Mouse (Mus musculus): Measurements from ENCODE around the gene Tmcc3. TPM values are rescaled to one million over a fixed set of nuclear protein-coding genes. Genes with fewer than 3 reads are reported as not detected.

The Tmcc3 gene
- polyA plus RNA-seq, 1 experiment from 2014 or later = 20.8 TPM

DNA sequence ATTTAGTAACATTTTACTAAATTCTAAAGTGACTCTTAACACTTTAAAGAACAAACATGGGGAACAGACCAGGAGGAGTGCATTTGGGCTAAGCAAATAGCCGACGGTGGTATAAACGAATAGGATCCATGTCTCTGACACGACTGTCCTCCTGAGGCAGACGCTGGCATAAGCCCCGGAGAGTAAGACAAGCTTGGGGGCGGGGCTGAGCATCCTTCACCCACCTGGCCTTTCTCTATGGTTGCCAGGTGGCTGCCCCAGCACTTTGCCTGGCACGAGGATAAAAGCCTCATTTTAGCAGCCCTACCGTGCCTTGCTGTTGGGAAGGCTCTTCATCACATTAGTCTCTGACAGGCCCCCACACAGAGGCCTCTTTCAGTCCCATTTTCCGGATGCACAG is 35.5 kb downstream of the Tmcc3 start:
- 59% methylated on average over 10 of the region's 10 CpGs for WGBS
- ATAC-seq (ENCODE audit: low FRiP score, low TSS enrichment) (no peak), DNase-seq (ENCODE audit: low spot score) (no peak)
- Histone ChIP-seq H3K9me3 (ENCODE audit: control insufficient read depth, low read length) (no peaks in the 10 kb centered on the region), H3K4me1 (replicated peaks; ENCODE audit: control insufficient read depth, insufficient read depth) (no peaks in the 10 kb centered on the region), H3K9ac (ENCODE audit: low read length) (no peak overlapping the region), H3K36me3 (ENCODE audit: control insufficient read depth, insufficient read depth, low read length) (no peaks in the 10 kb centered on the region), H3K4me2 (replicated peaks; ENCODE audit: low read depth) (no peak overlapping the region), H3K27me3 (ENCODE audit: control insufficient read depth, insufficient read depth, low read length) (no peaks in the 10 kb centered on the region), H3K4me3 (ENCODE audit: low read depth, low read length) (no peak overlapping the region), H3K27ac (replicated peaks) (no peak overlapping the region)
- TF ChIP-seq CTCF (IDR thresholded peaks at IDR 0.05; ENCODE audit: low read depth) (no peak), EP300 (optimal IDR thresholded peaks at IDR 0.05) (no peak)

- H3K36me3 ChIP-seq (ENCODE audit: control insufficient read depth, insufficient read depth, low read length) = no peaks in the 10 kb centered on the region
- 94% methylated on average over 10 of the region's 10 CpGs for WGBS
- no peak for DNase-seq (ENCODE audit: low spot score)
Measured at GRCm38 (mm10) chr10:94347959-94348358, 36.2 kb downstream of the Tmcc3 start.

GRCm38 (mm10) chr10:94350207-94350606 is 38.5 kb downstream of the Tmcc3 start:
- no peaks in the 10 kb centered on the region for H3K36me3 ChIP-seq (ENCODE audit: control insufficient read depth, insufficient read depth, low read length)
- DNase-seq (ENCODE audit: low spot score) (no peak), ATAC-seq (ENCODE audit: low FRiP score, low TSS enrichment) (no peak)
- no peaks in the 10 kb centered on the region for H3K27me3 ChIP-seq (ENCODE audit: control insufficient read depth, insufficient read depth, low read length)
- WGBS = 74% methylated on average over 5 of the region's 5 CpGs
- no peak for TF ChIP-seq EP300 (optimal IDR thresholded peaks at IDR 0.05)
- TF ChIP-seq CTCF (IDR thresholded peaks at IDR 0.05; ENCODE audit: low read depth) = no peak
- no peaks in the 10 kb centered on the region for H3K9me3 ChIP-seq (ENCODE audit: control insufficient read depth, low read length)
- H3K4me2 ChIP-seq (replicated peaks; ENCODE audit: low read depth) = no peak overlapping the region
- H3K27ac ChIP-seq (replicated peaks) = no peak overlapping the region
- H3K4me3 ChIP-seq (ENCODE audit: low read depth, low read length) = no peak overlapping the region
- H3K9ac ChIP-seq (ENCODE audit: low read length) = no peak overlapping the region
- no peaks in the 10 kb centered on the region for H3K4me1 ChIP-seq (replicated peaks; ENCODE audit: control insufficient read depth, insufficient read depth)

More at GRCm38 (mm10) chr10:94347959-94348358, 36.2 kb downstream of the Tmcc3 start:
- Histone ChIP-seq H3K4me3 (ENCODE audit: low read depth, low read length) (no peak overlapping the region), H3K9me3 (ENCODE audit: control insufficient read depth, low read length) (no peaks in the 10 kb centered on the region), H3K27me3 (ENCODE audit: control insufficient read depth, insufficient read depth, low read length) (no peaks in the 10 kb centered on the region), H3K27ac (replicated peaks) (no peak overlapping the region), H3K4me2 (replicated peaks; ENCODE audit: low read depth) (no peak overlapping the region), H3K4me1 (replicated peaks; ENCODE audit: control insufficient read depth, insufficient read depth) (no peaks in the 10 kb centered on the region), H3K9ac (ENCODE audit: low read length) (no peak overlapping the region)
- no peak for TF ChIP-seq CTCF (IDR thresholded peaks at IDR 0.05; ENCODE audit: low read depth)
- no peak for TF ChIP-seq EP300 (optimal IDR thresholded peaks at IDR 0.05)
- ATAC-seq (ENCODE audit: low FRiP score, low TSS enrichment) = no peak

GRCm38 (mm10) chr10:94350896-94351661 is 39.3 kb downstream of the Tmcc3 start:
- Histone ChIP-seq H3K4me2 (replicated peaks; ENCODE audit: low read depth) (no peak overlapping the region), H3K4me1 (replicated peaks; ENCODE audit: control insufficient read depth, insufficient read depth) (no peaks in the 10 kb centered on the region), H3K9me3 (ENCODE audit: control insufficient read depth, low read length) (no peaks in the 10 kb centered on the region), H3K9ac (ENCODE audit: low read length) (no peak overlapping the region), H3K27me3 (ENCODE audit: control insufficient read depth, insufficient read depth, low read length) (no peaks in the 10 kb centered on the region), H3K27ac (replicated peaks) (no peak overlapping the region), H3K4me3 (ENCODE audit: low read depth, low read length) (no peak overlapping the region), H3K36me3 (ENCODE audit: control insufficient read depth, insufficient read depth, low read length) (no peaks in the 10 kb centered on the region)
- ATAC-seq (ENCODE audit: low FRiP score, low TSS enrichment) (no peak), DNase-seq (ENCODE audit: low spot score) (no peak)
- WGBS = 65% methylated on average over 11 of the region's 11 CpGs
- TF ChIP-seq EP300 (optimal IDR thresholded peaks at IDR 0.05) (no peak), CTCF (IDR thresholded peaks at IDR 0.05; ENCODE audit: low read depth) (no peak)

- Histone ChIP-seq H3K9me3 (ENCODE audit: control insufficient read depth, low read length) (no peaks in the 10 kb centered on the region), H3K4me3 (ENCODE audit: low read depth, low read length) (no peak overlapping the region), H3K27ac (replicated peaks) (no peak overlapping the region), H3K4me2 (replicated peaks; ENCODE audit: low read depth) (no peak overlapping the region), H3K4me1 (replicated peaks; ENCODE audit: control insufficient read depth, insufficient read depth) (no peaks in the 10 kb centered on the region), H3K36me3 (ENCODE audit: control insufficient read depth, insufficient read depth, low read length) (no peaks in the 10 kb centered on the region), H3K9ac (ENCODE audit: low read length) (no peak overlapping the region), H3K27me3 (ENCODE audit: control insufficient read depth, insufficient read depth, low read length) (no peaks in the 10 kb centered on the region)
- TF ChIP-seq EP300 (optimal IDR thresholded peaks at IDR 0.05) = no peak
- no peak for TF ChIP-seq CTCF (IDR thresholded peaks at IDR 0.05; ENCODE audit: low read depth)
- no peak for DNase-seq (ENCODE audit: low spot score)
- ATAC-seq (ENCODE audit: low FRiP score, low TSS enrichment) = peak; percentile 80; the same call in 1 of the 2 replicates
- 89% methylated on average over 7 of the region's 7 CpGs for WGBS
Measured at GRCm38 (mm10) chr10:94352172-94352876, 40.6 kb downstream of the Tmcc3 start.

All from stomach, postnatal 0 days (tissue).